Mouse (Mus musculus) G1E (cell line): ENCODE data around the gene Cmya5. TPM values are rescaled to one million over a fixed set of nuclear protein-coding genes. Genes with fewer than 3 reads are reported as not detected.

ENCODE experiments used
- ATAC-seq: 2 replicates; pipeline ENCODE4 v1.8.0; 2016; ENCODE audit warnings: mild to moderate bottlenecking; ENCODE audit not compliant: insufficient number of reproducible peaks, poor library complexity, low FRiP score, severe bottlenecking; ENCODE audit errors: extremely low read depth
- DNase-seq: peaks from one replicate; pipeline ENCODE4 v3.0.0; 2012; ENCODE audit warnings: low spot score
- H3K27me3 ChIP-seq: 2 replicates; pipeline ENCODE4 v1.6.1; 2012; ENCODE audit warnings: mild to moderate bottlenecking, low read length, inconsistent platforms; ENCODE audit not compliant: insufficient read depth
- H3K36me3 ChIP-seq: replicated peaks from 2 replicates; pipeline ENCODE3; 2012; ENCODE audit warnings: mild to moderate bottlenecking, inconsistent platforms
- H3K4me1 ChIP-seq: 2 replicates; pipeline ENCODE4 v1.6.1; 2012; ENCODE audit warnings: low read depth, low read length, inconsistent platforms, mixed read lengths; ENCODE audit not compliant: insufficient read depth
- H3K4me3 ChIP-seq: 2 replicates; pipeline ENCODE4 v1.5.1; 2012; ENCODE audit warnings: low read depth, mild to moderate bottlenecking, inconsistent platforms, low read length, moderate library complexity, mixed read lengths
- H3K9me3 ChIP-seq: replicated peaks from 2 replicates; pipeline ENCODE4 v1.6.1; 2012; ENCODE audit warnings: inconsistent platforms
- CTCF ChIP-seq: IDR thresholded peaks from 2 replicates; pipeline ENCODE4 v1.5.1; 2012; ENCODE audit warnings: low read depth, low read length, inconsistent platforms, mixed read lengths
- GATA1 ChIP-seq: IDR thresholded peaks from 2 replicates; pipeline ENCODE4 v1.6.1; 2012; ENCODE audit warnings: borderline replicate concordance, low read length, inconsistent platforms, mixed read lengths
- GATA2 ChIP-seq: IDR thresholded peaks from 2 replicates; pipeline ENCODE4 v1.6.1; 2012; ENCODE audit warnings: low read depth, low read length, inconsistent platforms, borderline replicate concordance
- POLR2AphosphoS5 ChIP-seq: IDR thresholded peaks from 2 replicates; pipeline ENCODE4 v1.6.1; 2012; ENCODE audit warnings: low read depth, low read length, inconsistent platforms; ENCODE audit not compliant: insufficient replicate concordance
- TAL1 ChIP-seq: conservative IDR thresholded peaks from 2 replicates; pipeline ENCODE4 v1.6.1; 2012; ENCODE audit warnings: low read depth, low read length, inconsistent platforms, mixed read lengths
- polyA plus RNA-seq: library from polyadenylated mRNA; stranded (reverse); fragments of >175 nt; gene quantifications from 2 replicates; pipeline ENCODE4 v1.2.3, GENCODE M21; 2012
- total RNA-seq, 2 experiments: library from RNA; stranded (forward) in 1 of 2; stranded (reverse) in 1 of 2; fragments of 200-1000 nt in 1 of 2; fragments of >200 nt in 1 of 2; fragmentation: Nextera tagmentation in 1 of 2; gene quantifications; 2 replicates each; pipeline ENCODE4 v1.2.3; 2014 to 2017

Cmya5 gene
- total and polyA plus RNA-seq, 3 experiments = 0.11 TPM; not detected in 2

DNA sequence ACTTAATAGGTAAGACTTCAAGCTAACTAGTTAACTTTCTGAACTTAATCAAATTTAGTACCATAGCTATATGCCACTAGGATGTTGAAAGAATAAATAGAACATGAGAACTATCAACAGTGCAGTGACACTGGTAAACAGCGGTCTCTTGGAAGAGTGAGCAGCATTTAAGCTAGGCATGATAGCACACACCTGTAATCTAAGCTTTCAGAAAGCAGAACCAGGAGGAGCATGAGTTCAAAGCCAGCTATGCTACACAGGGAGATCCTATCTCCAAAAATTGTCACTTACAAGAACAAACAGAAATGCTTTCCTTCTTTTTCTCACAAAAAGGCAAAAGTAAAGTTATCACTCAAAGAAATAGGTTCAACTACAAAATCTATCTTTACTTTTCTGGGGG is 35.8 kb upstream of the Cmya5 start:
- H3K9me3 ChIP-seq = no peaks in the 10 kb centered on the region
- H3K36me3 ChIP-seq = peaks cover 54% of the 10 kb centered on the region
- H3K4me3 ChIP-seq = no peak overlapping the region
- H3K4me1 ChIP-seq = no peaks in the 10 kb centered on the region
- H3K27me3 ChIP-seq = no peaks in the 10 kb centered on the region
- TF ChIP-seq GATA2 (no peak), TAL1 (no peak), CTCF (no peak), GATA1 (no peak), POLR2AphosphoS5 (no peak)
- ATAC-seq = no peak
- DNase-seq = no peak

DNA sequence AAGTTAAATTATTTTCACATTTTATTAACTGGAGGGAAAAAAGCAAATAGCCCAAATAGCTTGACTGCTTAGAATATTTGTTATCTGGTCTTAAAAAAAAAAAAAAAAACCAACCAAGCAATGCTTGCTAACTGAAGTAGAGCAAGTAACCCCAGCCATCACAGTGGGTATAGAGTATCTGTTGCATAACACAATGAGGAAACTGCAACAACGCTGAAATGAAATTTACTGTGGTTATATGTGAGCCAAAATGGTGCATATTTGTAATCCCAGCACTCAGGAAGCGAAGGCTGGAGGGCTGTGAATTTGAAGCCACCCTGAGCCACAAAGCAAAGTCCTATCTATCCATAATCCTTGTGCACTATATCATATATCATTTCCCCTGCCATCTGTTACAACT is 35.0 kb upstream of the Cmya5 start:
- Histone ChIP-seq H3K27me3 (no peaks in the 10 kb centered on the region), H3K4me1 (no peaks in the 10 kb centered on the region), H3K4me3 (no peak overlapping the region), H3K36me3 (peaks cover 53% of the 10 kb centered on the region), H3K9me3 (no peaks in the 10 kb centered on the region)
- no peak for TF ChIP-seq TAL1
- TF ChIP-seq POLR2AphosphoS5 = no peak
- TF ChIP-seq CTCF = no peak
- no peak for TF ChIP-seq GATA2
- TF ChIP-seq GATA1 = no peak
- DNase-seq (no peak), ATAC-seq (no peak)

DNA sequence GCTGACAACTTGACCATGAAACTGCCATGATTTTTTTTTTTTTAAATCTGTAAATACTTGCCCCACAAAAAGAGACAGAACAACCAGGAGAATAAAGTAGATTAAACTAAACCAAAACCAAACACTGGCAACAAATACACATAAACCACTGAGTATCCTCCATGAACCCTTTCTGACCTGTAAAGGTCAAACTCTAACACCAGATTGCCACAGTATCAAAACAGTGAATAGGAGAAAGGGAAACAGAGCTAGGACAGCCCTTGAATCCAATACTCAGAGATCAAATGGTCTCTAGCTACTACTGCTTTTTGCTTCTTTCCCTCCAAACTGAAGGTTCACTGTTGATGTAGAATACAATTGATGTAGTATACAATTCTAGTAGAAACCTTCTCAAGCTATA is 33.0 kb upstream of the Cmya5 start:
- peaks cover 49% of the 10 kb centered on the region for H3K36me3 ChIP-seq
- no peak for ATAC-seq

DNA sequence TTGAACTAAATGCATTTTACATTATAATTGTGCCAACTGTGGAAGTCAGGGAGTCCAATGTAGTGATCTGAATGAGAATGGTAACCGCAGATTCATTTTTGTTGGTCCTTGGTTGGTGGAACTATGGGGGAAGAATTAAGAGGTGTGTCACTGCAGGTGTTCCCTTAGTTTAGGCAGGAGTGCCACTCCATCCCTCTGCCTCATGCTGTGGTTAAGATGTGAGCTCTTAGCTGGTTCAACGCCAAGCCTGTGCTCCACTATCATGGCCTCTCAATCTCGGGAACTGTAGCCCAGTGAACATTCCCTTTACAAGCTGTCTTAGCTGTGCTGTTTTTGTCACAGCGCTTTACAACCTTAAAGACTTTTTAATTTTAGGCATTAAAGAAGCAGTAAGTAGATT is 18.8 kb upstream of the Cmya5 start:
- no peak for ATAC-seq
- Histone ChIP-seq H3K9me3 (no peaks in the 10 kb centered on the region), H3K4me1 (no peaks in the 10 kb centered on the region; the same call in 1 of the 2 replicates), H3K27me3 (no peaks in the 10 kb centered on the region), H3K4me3 (no peak overlapping the region), H3K36me3 (peaks cover 51% of the 10 kb centered on the region)
- no peak for TF ChIP-seq GATA2
- TF ChIP-seq GATA1 = no peak
- TF ChIP-seq CTCF = no peak
- TF ChIP-seq TAL1 = no peak
- no peak for TF ChIP-seq POLR2AphosphoS5
- no peak for DNase-seq

More for the DNA sequence above, 33.0 kb upstream of the Cmya5 start:
- Histone ChIP-seq H3K4me1 (no peaks in the 10 kb centered on the region), H3K27me3 (no peaks in the 10 kb centered on the region), H3K9me3 (no peaks in the 10 kb centered on the region), H3K4me3 (no peak overlapping the region)
- TF ChIP-seq POLR2AphosphoS5 (no peak), CTCF (no peak), GATA2 (no peak), TAL1 (no peak), GATA1 (no peak)
- no peak for DNase-seq

DNA sequence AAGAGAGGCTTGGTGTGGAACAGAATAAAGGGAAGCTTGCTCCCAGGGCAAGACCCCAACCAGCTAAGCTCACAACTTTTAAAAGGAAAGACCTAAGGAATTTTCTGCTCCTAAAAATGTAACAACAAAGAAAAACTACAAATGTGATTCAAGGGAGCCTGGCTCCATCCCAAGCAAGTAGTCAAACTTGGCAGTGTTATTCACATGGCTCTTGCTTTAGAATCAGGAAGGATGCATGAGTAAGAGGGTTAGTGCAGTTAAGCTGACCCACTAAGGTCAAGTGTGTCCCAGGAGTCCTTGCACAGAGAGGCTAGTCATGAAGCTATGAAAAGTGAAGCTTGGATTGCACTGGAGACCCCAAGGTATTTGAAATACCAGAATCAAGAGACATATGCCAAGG is 17.9 kb upstream of the Cmya5 start:
- TF ChIP-seq GATA1 (no peak), POLR2AphosphoS5 (no peak), GATA2 (no peak), CTCF (no peak), TAL1 (no peak)
- ATAC-seq (no peak), DNase-seq (no peak)
- no peaks in the 10 kb centered on the region; the same call in 1 of the 2 replicates for H3K4me1 ChIP-seq
- H3K36me3 ChIP-seq = peaks cover 51% of the 10 kb centered on the region
- H3K27me3 ChIP-seq = no peaks in the 10 kb centered on the region
- H3K4me3 ChIP-seq = no peak overlapping the region
- no peaks in the 10 kb centered on the region for H3K9me3 ChIP-seq

DNA sequence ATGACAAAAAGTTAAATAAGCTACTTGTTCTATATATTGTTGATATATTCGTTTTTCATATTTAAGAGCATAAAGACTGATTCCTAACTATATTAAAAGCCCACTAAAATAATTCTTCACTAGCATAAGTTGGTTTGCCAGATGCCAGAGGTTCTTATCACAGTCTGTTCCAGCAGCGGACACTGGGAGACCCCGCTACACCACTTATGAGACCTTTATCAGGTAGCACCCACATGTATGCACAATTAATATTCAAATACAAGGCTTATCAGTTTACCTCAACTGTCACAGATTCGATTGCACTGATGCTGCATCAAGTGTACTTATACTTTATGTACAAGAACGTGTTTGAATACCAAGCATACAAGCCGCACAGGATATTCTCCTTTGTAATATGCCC is 13.7 kb upstream of the Cmya5 start:
- Histone ChIP-seq H3K4me1 (no peaks in the 10 kb centered on the region), H3K36me3 (peaks cover 55% of the 10 kb centered on the region), H3K4me3 (no peak overlapping the region), H3K27me3 (no peaks in the 10 kb centered on the region), H3K9me3 (no peaks in the 10 kb centered on the region)
- TF ChIP-seq CTCF = no peak
- TF ChIP-seq TAL1 = no peak
- TF ChIP-seq POLR2AphosphoS5 = no peak
- TF ChIP-seq GATA2 = no peak
- TF ChIP-seq GATA1 = no peak
- DNase-seq (no peak), ATAC-seq (no peak)
